Mouse (Mus musculus): Measurements from ENCODE around the gene Ccsap.

GRCm38 (mm10) chr8:123872048-123872447 lies 12.0 kb upstream of the Ccsap start:
- no peak for TF ChIP-seq CTCF (IDR thresholded peaks at IDR 0.05; ENCODE audit: borderline replicate concordance, insufficient read depth, low read depth, low read length)
- TF ChIP-seq POLR2A (IDR thresholded peaks at IDR 0.05; ENCODE audit: borderline replicate concordance, insufficient read depth, low read length) = no peak

Measured in cerebellum, adult 2 months (tissue).